Mouse (Mus musculus) layer of hippocampus, adult 11-12 months (tissue): ENCODE results near the gene Fam199x.

Experiments
- DNase-seq: peaks from one replicate; pipeline ENCODE4 v3.0.0; 2022; ENCODE audit warnings: low spot score

Fam199x gene

DNA sequence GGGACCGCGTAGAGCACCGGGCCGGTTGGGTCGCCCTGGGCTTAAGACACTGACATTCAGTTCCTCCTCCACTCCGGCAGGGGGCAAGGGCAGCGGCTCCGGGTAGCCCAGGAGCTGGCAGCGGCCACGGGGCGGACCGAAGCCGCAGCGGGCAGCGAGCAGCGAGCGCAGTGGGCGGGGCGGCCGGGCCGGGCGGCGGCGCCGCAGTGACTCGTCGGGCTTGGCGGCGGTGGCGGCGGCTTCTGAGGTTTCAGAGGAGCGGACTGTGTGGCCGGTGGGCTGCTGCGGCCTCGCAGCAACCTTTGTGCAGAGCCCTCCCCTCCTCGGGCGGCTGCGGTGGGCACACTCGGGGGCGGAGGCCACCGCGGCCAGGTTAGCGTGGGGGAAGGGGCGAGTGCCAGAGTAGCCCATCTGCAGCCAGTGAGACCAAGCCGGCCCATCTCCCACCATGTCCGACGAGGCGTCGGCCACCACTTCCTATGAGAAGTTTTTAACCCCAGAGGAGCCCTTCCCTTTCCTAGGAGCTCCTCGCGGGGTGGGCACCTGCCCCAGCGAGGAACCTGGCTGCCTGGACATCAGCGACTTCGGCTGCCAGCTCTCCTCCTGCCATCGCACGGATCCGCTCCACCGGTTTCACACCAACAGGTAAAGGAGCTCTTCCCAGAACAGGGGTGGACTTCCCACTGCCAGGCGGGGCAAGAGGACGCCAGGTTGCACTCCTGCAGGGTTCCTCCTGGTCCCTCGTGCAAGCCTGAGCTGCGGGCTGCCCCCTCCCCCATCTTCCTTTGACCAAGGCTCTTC lies at the start of gene Fam199x:
Gene Fam199x, plus strand, starts transcription at position 170 of the 801 bp plus-strand sequence.
- peak; percentile 54 for DNase-seq

DNA sequence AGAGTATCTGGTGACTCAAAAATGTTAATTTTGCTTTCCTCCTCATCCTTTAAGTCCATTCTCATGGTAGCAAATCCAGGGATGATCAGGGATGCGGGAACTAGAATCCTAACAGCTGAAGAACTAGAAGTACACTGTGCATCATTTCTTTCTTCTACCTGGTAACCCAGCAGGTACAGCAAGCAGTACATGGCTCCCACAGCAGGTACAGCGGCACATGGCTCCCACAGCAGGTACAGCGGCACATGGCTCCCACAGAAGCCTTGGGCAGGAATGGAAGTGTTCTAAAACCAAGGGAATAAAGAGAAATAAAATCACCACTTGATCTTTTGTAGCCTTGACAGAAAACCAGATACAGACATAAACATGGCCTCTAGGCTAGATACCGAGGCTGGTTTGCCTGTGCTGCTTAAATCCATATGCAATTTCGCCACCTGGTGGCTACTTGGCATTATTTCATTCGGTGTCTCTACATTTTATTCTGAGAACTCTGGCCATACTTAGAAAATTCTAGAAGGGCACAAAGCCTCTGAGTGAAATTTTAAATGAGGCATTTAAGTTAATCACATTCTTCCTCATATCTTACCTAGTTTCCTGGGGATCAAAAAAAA lies 34.2 kb upstream of the Fam199x start:
- peak; percentile 58 for DNase-seq

DNA sequence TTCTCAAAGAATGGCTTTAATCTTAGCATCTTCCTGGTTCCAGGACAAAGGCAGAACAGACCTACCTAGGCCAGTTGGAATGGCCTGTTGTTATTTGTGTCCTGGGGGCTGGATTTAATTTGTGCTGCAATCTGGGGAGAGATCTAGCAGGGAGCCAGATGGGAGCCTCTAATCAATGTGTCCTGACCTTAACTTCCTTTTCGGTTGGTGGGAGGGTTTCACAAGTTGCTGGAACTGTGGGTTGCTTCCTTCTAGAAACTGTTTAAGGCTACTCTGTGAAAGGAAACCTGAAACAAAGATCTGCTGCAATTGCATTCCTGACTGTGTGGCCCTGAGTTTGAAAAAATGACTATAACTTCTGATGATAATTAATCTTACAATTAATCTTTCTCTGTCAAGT lies 31.7 kb upstream of the Fam199x start:
- no peak for DNase-seq

GRCm38 (mm10) chrX:137019310-137019709 lies 30.1 kb upstream of the Fam199x start:
- peak; percentile 67 for DNase-seq

GRCm38 (mm10) chrX:137030916-137031315 lies 18.5 kb upstream of the Fam199x start:
- no peak for DNase-seq

DNA sequence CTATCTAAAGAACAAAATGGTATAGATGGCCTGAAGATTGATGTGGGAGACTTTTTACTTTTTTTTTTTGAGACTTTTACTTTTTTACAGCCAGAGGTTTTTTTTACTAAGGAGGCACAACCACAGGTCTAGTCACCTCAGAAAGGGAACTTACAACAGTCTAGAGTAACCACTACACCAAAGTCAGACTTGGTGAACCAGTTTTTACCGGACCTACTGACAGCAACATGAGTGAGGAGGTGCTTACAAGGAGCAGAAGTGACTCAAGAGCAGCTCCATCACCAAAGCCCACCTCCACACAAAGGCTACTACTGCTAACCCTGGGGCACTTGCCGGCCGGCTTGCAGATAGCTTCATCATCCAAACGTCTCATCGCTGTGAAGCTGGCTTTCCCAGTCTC lies 17.7 kb upstream of the Fam199x start:
- DNase-seq = no peak

DNA sequence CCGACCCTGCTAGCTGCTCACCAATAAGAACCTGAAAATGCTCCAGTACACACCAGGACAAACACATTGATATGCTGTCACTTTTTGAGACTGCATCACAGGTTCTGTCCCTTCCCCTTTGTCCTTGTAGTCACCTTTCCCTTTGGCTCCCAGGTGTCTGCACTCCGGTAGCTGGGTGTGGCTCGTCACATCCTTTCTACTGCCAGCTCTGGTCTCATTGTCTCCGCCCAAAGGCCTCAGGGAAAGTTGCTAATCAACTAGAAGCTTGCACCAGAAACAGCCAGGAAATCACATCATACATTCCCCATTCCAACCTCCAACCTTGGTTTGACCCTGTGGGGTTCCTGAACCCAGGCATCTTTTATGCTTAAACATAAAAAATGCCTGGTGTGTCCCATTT lies 15.1 kb upstream of the Fam199x start:
- DNase-seq = no peak

- no peak for DNase-seq
Observed at GRCm38 (mm10) chrX:137037470-137037999, 11.9 kb upstream of the Fam199x start.

DNA sequence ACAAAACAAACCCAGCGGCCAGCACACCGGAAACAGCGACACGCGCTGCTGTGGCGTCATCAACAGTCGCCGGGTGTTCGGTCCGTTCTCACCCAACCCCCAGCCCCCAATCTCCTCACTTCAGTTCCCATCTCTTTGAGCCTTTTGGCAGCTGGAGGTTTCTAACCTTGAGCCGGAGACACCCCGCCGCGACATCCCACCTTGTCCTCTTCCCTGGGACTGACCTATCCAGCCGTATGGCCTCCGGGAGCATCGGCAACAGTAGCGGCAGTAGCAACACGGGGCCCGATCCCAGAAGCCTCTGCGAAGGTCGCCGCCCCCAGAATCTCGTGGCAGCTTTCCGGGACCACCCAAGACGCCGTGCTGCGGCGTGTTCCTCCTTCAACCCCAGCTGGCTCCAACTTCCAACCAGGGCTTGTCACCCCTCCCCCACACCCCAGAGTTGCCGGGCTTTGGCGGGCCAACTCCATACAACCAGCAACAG lies 11.4 kb upstream of the Fam199x start, which contains the start of gene Slc25a53:
Gene Slc25a53, minus strand, starts transcription at position 303 of the 484 bp plus-strand sequence.
- peak; percentile 83 for DNase-seq

- no peak for DNase-seq
Observed at GRCm38 (mm10) chrX:137038502-137038901, 10.9 kb upstream of the Fam199x start.

GRCm38 (mm10) chrX:137049060-137049424 lies 352 bp upstream of the Fam199x start:
- peak; percentile 3 for DNase-seq

- DNase-seq = peak; percentile 34
Observed at GRCm38 (mm10) chrX:137063202-137063601, 13.8 kb downstream of the Fam199x start.

DNA sequence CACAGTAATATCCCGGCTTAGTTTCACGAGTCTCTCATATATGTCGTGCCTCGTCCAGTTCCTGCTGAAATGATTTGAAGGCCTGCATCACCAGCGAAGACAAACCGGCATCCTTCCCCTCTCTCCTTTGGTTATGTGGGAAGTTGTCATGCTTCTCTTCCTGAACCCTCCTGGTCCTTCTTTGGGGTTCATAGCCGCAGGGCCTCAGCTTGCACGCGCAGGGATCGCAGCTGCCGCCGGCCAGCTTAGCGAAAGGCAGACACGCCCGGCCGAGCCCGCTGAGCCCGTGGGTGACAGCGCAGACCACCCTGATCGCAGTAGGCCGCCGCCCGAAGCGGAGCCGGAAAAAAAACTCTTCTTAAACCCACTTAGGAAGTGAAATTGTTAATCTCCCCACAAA lies 55.1 kb downstream of the Fam199x start:
- DNase-seq = no peak

- no peak for DNase-seq
Observed at GRCm38 (mm10) chrX:137106498-137106897, 57.1 kb downstream of the Fam199x start.

- DNase-seq = peak; percentile 7
Observed at GRCm38 (mm10) chrX:137118097-137118746, 68.8 kb downstream of the Fam199x start.

DNA sequence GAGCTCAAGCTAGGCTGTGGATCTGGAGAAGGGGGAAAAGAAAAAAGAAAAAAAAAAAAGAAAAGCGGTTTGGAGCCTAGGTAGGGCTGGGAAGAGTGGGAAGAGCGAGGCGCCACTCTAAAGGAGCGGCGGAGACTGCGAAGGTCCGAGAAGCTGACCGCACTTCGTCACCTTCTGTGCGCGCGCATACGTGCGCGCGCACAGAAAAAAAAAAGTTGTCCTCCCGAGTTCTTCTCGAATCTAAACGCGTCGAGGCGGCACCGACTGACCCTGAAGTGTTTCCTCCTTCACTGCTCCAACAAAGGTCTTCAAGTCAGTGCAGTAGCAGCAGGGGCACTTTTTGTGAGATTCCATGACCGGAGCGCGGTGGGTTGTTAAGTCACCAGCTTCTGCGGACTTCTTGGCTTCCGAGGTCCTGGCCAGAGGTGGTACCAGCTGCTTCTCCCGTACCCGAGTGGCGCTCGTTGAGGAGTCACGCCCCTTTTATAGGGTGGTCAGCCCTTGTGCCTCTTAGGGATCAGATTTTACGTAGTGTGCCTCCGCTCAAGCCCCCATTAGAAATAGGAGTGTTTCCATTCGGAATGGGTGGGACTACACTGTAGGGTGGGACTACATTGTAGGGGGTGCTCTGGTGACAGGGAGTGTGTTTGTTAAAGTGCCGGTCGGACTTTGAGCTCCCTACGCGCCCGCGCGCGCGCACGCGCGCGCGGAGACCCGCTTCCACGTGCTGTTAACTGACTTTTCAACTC lies 70.5 kb downstream of the Fam199x start:
- DNase-seq = no peak

GRCm38 (mm10) chrX:137121718-137122117 lies 72.3 kb downstream of the Fam199x start, which contains the start of gene Esx1:
Esx1 (minus strand) TSS chrX:137122083.
- no peak for DNase-seq

- DNase-seq = no peak
Observed at GRCm38 (mm10) chrX:137127542-137127941, 78.1 kb downstream of the Fam199x start.
